Mouse (Mus musculus): ENCODE results near the gene Kif16b.

GRCm38 (mm10) chr2:142764276-142764675 is 137.1 kb downstream of the Kif16b start:
- no peak for TF ChIP-seq CTCF (IDR thresholded peaks at IDR 0.05; ENCODE audit: control insufficient read depth, insufficient read depth, low read length)
- no peak for TF ChIP-seq POLR2A (IDR thresholded peaks at IDR 0.05; ENCODE audit: borderline replicate concordance, control insufficient read depth, low read depth, low read length)

All from bone marrow, adult 2 months (tissue).